Mouse (Mus musculus) liver, embryonic 14.5 days (tissue): ENCODE data around the gene Mcts2. TPM values are rescaled to one million over a fixed set of nuclear protein-coding genes. Genes with fewer than 3 reads are reported as not detected.

Experiments
- ATAC-seq: fragments of 200-750 bp; cut with Nextera tagmentation; 2 replicates; pipeline ENCODE4 v1.8.0; 2017; ENCODE audit warnings: moderate number of reproducible peaks, mild to moderate bottlenecking, moderate library complexity; ENCODE audit not compliant: insufficient read depth
- DNase-seq, 3 experiments: peaks; one replicate each; pipeline ENCODE4 v3.0.0-alpha.2; 2012 to 2013; ENCODE audit warnings: low read depth in 3 of 3, low spot score in 3 of 3
- H3K27ac ChIP-seq: fragments of 300-500 bp; sonication (generic); 2 replicates; pipeline ENCODE4 v1.5.1; 2014; ENCODE audit warnings: moderate library complexity, mild to moderate bottlenecking, control low read depth, inconsistent platforms
- H3K27me3 ChIP-seq: fragments of 300-500 bp; sonication (generic); 2 replicates; pipeline ENCODE4 v1.6.1; 2014; ENCODE audit warnings: mild to moderate bottlenecking, low read length, moderate library complexity; ENCODE audit not compliant: control insufficient read depth, insufficient read depth
- H3K36me3 ChIP-seq: fragments of 300-500 bp; sonication (generic); replicated peaks from 2 replicates; pipeline ENCODE4 v1.6.1; 2014; ENCODE audit warnings: low read depth; ENCODE audit not compliant: control insufficient read depth, insufficient read depth
- H3K4me1 ChIP-seq, 2 experiments: fragments of 200-500 bp in 1 of 2; fragments of 300-500 bp in 1 of 2; sonication (generic) in 1 of 2; replicated peaks; 2 replicates each; pipeline ENCODE4 v1.6.1; 2012 to 2014; ENCODE audit warnings: antibody characterized with exemption in 1 of 2, inconsistent platforms in 1 of 2, low read length in 1 of 2; ENCODE audit not compliant: control insufficient read depth in 2 of 2, insufficient read depth in 2 of 2
- H3K4me2 ChIP-seq: fragments of 300-500 bp; sonication (generic); 2 replicates; pipeline ENCODE4 v1.6.1; 2014; ENCODE audit warnings: low read depth, mild to moderate bottlenecking, control low read depth, moderate library complexity
- H3K4me3 ChIP-seq, 2 experiments: fragments of 200-500 bp in 1 of 2; fragments of 300-500 bp in 1 of 2; sonication (generic) in 1 of 2; 2 replicates each; pipeline ENCODE4 v1.5.1; 2012 to 2014; ENCODE audit warnings: low read depth in 2 of 2, low read length in 2 of 2, mild to moderate bottlenecking in 2 of 2, control low read depth in 1 of 2, inconsistent platforms in 1 of 2, moderate library complexity in 1 of 2; ENCODE audit not compliant: insufficient read depth in 1 of 2
- H3K9ac ChIP-seq: fragments of 300-500 bp; sonication (generic); replicated peaks from 2 replicates; pipeline ENCODE4 v1.6.1; 2014; ENCODE audit warnings: mild to moderate bottlenecking, control low read depth, moderate library complexity
- H3K9me3 ChIP-seq: fragments of 300-500 bp; sonication (generic); 2 replicates; pipeline ENCODE4 v1.6.1; 2016; ENCODE audit warnings: low read length, mixed read lengths; ENCODE audit not compliant: control insufficient read depth
- CTCF ChIP-seq: IDR thresholded peaks from 2 replicates; pipeline ENCODE4 v1.5.1; 2016; ENCODE audit warnings: antibody characterized with exemption, low read depth, control low read depth
- EP300 ChIP-seq: IDR thresholded peaks from 2 replicates; pipeline ENCODE4 v1.6.1; 2016; ENCODE audit warnings: antibody characterized with exemption, low read depth
- WGBS: fragments of 180-500 bp; shearing (Covaris S2); extraction: QIAGEN DNeasy Blood & Tissue Kit; methylation state at CpG from one replicate; pipeline ENCODE4 v1.1.7; 2014; ENCODE audit not compliant: insufficient replicate concordance; 5-methylcytosine and 5-hydroxymethylcytosine counted together
- polyA plus RNA-seq, 2 experiments: library from polyadenylated mRNA; depleted of rRNA in 1 of 2; stranded (reverse) in 1 of 2; unstranded in 1 of 2; fragments of >200 nt; fragmentation: Nextera tagmentation in 1 of 2; extraction: Ambion mirVana in 1 of 2; gene quantifications; 2 replicates each; pipeline versions ENCODE4 v1.2.1 to v1.2.3; 2012 to 2014

Mcts2 gene
- polyA plus RNA-seq, 2 experiments, result 10.3 to 15.2 TPM

GRCm38 (mm10) chr2:152709066-152709465, 22.2 kb downstream of the Mcts2 start:
- Histone ChIP-seq H3K36me3 (peaks cover 8% of the 10 kb centered on the region), H3K27me3 (no peaks in the 10 kb centered on the region), H3K9ac (no peak overlapping the region), H3K27ac (no peak overlapping the region), H3K4me3 (no peak overlapping the region), H3K4me1 (peaks cover 0 to 9% of the 10 kb centered on the region in 2 experiments; a peak in 2 of 4 replicates), H3K9me3 (no peaks in the 10 kb centered on the region), H3K4me2 (no peak overlapping the region)
- no peak for TF ChIP-seq CTCF
- TF ChIP-seq EP300, result no peak
- WGBS, result 44% methylated on average over 5 of the region's 5 CpGs
- DNase-seq (no peak), ATAC-seq (no peak)

DNA sequence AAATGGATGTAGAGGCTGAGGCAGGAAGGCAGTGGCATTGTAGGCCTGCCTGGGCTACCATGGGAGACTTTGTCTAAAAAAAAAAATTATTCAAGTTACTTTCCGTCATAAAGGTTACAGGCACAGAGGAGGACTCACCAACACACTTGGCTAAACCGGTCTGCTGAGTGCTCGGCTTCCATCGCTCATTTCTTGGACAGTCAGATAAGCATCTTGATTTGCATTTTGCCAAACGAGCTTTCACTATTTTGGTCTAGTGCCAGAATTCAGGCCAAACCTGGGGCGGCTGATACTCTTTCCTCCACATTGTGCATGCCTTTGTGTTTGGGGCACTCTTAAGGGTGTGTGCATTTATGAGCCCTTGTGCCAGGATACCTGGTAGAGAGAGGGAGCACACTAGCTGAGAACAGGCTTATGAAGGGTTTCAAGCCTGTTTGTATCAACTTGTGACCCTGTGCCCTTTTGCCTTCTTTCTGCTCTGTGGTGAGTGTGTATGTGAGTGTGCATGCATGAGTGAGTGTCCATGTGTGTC, 29.5 kb downstream of the Mcts2 start:
- no peak overlapping the region for H3K4me2 ChIP-seq
- ATAC-seq (no peak), DNase-seq (no peak)
- WGBS, result 65% methylated on average over 6 of the region's 6 CpGs
- H3K27ac ChIP-seq, result no peak overlapping the region
- no peak for TF ChIP-seq CTCF
- H3K36me3 ChIP-seq, result no peaks in the 10 kb centered on the region
- no peaks in the 10 kb centered on the region for H3K9me3 ChIP-seq
- no peak overlapping the region for H3K4me3 ChIP-seq
- H3K4me1 ChIP-seq, result no peaks in the 10 kb centered on the region
- no peaks in the 10 kb centered on the region for H3K27me3 ChIP-seq
- H3K9ac ChIP-seq, result no peak overlapping the region

GRCm38 (mm10) chr2:152717652-152718051, 30.8 kb downstream of the Mcts2 start:
- H3K27me3 ChIP-seq, result peaks cover 2% of the 10 kb centered on the region
- 69% methylated on average over 11 of the region's 11 CpGs for WGBS
- no peak for TF ChIP-seq CTCF
- no peak for TF ChIP-seq EP300
- no peak overlapping the region for H3K4me2 ChIP-seq
- H3K36me3 ChIP-seq, result no peaks in the 10 kb centered on the region
- no peaks in the 10 kb centered on the region for H3K4me1 ChIP-seq
- H3K9ac ChIP-seq, result no peak overlapping the region
- no peak for ATAC-seq
- H3K4me3 ChIP-seq, result no peak overlapping the region
- no peak overlapping the region for H3K27ac ChIP-seq
- no peak for DNase-seq
- no peaks in the 10 kb centered on the region for H3K9me3 ChIP-seq

DNA sequence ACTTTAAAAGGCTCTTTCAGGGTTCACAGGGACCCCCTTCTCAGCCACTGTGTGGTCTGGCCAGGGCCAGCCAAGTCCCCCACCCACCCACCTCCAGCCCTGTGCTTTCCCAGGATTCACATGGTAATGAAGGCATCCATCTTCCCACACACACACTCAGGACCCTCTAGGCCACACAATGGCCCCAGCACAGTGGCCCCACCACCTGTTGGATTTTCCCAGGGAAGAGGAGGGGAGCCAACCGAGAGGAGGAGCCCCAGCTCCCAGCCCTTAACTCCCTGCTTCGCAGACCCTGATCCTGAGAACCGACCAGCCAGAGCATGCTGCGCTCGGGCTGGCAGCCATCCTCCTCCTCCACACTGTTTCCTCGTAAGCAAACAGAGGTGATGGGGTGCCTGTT, 31.2 kb downstream of the Mcts2 start:
- no peak for DNase-seq

GRCm38 (mm10) chr2:152723651-152724331, 37.0 kb downstream of the Mcts2 start:
- Histone ChIP-seq H3K4me2 (peak overlapping the region; percentile 40), H3K36me3 (no peaks in the 10 kb centered on the region), H3K9me3 (no peaks in the 10 kb centered on the region), H3K9ac (no peak overlapping the region), H3K4me3 (peak overlapping the region in 1 of 2 experiments; percentile 20; a peak in 1 of 4 replicates), H3K4me1 (peaks cover 0 to 12% of the 10 kb centered on the region in 2 experiments; a peak in 2 of 4 replicates), H3K27ac (no peak overlapping the region), H3K27me3 (peaks cover 27% of the 10 kb centered on the region)
- TF ChIP-seq EP300, result no peak
- TF ChIP-seq CTCF, result no peak
- no peak for DNase-seq
- 4% methylated on average over 37 of the region's 37 CpGs for WGBS
- ATAC-seq, result no peak

More for the DNA sequence above, 31.2 kb downstream of the Mcts2 start:
- no peak overlapping the region for H3K27ac ChIP-seq
- H3K9ac ChIP-seq, result no peak overlapping the region
- H3K36me3 ChIP-seq, result no peaks in the 10 kb centered on the region
- no peak overlapping the region for H3K4me2 ChIP-seq
- ATAC-seq, result no peak
- peaks cover 3% of the 10 kb centered on the region for H3K27me3 ChIP-seq
- TF ChIP-seq EP300 (no peak), CTCF (no peak)
- WGBS, result 67% methylated on average over 6 of the region's 6 CpGs
- H3K4me1 ChIP-seq, result no peaks in the 10 kb centered on the region
- H3K9me3 ChIP-seq, result no peaks in the 10 kb centered on the region
- H3K4me3 ChIP-seq, result no peak overlapping the region
